Mouse (Mus musculus) activated CD4-positive, CD25-positive, alpha-beta regulatory T cell (primary cell): Measurements from ENCODE around the gene Gm2897. TPM values are rescaled to one million over a fixed set of nuclear protein-coding genes. Genes with fewer than 3 reads are reported as not detected.

Experiments used
- polyA plus RNA-seq, 2 experiments: library from polyadenylated mRNA; unstranded; fragments of 100-300 nt; shearing (Covaris generic); gene quantifications; one replicate each; pipeline ENCODE4 v1.2.1; 2017

Gm2897 gene
- 1 to 10 TPM in 1 of 2 experiments, under 1 TPM in 1; 0.20 to 1.4 TPM for polyA plus RNA-seq

DNA sequence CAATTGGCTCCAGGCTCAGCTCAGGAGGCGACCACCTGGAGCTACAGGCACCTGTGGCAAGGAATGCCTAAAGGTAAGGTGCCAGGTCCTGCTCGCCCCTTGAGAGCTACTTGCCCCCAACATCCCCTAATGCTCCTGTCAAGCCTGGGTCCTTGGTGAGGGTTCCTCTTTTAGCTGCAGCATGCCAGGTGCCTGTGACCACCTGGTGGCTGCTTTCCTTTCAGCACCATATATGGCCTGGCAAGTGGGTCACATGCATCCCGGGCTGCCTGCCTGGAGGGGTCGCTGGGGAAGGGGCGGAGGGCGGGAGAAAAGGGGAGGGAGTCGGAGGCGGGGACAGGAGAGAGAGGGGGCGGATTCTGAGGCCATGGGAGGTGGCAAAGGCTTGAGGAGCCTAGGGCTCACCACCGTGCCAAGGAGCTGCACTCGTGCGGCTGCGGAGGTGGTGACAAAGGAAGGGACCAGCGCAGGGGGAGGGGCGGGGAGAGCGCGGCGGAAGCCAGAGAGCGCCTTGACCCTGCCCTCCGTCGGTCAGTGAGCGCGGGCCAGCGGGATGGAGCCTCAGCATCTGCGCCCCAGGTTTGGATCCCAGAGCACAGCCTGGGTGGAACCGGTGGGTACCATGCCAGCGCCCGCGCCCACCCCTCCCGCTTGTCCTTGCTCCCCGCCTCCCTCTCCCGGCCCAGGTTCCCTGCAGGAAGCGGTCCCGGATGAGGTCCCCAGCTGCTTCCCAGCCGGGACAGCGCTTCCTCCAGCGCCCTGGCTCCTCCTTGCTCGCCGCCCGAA is at the start of gene Gm2897:
TSS of gene Gm2897 (plus strand) at position 559 of the 786 bp plus-strand sequence.

DNA sequence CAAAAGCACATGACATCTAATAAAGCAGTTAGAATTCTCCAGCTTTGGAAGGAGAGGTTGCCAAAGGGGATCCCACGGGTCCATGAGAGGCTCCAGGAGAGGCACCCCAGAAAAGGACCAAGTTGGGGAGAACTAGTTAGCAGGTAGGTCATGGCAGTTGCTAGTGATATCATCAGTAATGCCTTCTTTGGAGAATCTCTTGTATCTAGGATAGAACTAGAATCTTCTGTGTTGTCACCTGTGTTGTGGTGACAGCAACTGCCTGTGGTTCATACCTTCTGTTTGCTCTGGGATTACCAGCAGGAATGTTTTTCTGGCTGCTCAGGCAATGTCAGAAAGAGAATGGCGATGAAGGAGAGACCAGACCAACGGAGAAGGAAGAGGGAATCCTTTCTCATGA is 19.4 kb upstream of the Gm2897 start, which contains the start of gene Gm2888:
TSS of gene Gm2888 (plus strand) at position 301 of the 400 bp plus-strand sequence.

Other genes with a start within 250 kb of the Gm2897 start
- gene Gm2888, start 19.3 kb upstream of the Gm2897 start, polyA plus RNA-seq: not detected
- gene Gm10340, start 84.7 kb downstream of the Gm2897 start, polyA plus RNA-seq: not detected
- gene Gm5795, start 139.0 kb downstream of the Gm2897 start, polyA plus RNA-seq: under 1 TPM in 1 of 2 experiments, not detected in 1; 0.23 TPM
- gene D830030K20Rik, start 159.2 kb downstream of the Gm2897 start, polyA plus RNA-seq: 10 to 100 TPM in 1 of 2 experiments, 1 to 10 TPM in 1; 4.1 to 13.5 TPM